Mouse (Mus musculus) T-helper 17 cell (primary cell): ENCODE data around the gene Atxn1.

ENCODE experiments used
- in situ Hi-C, 2 experiments: fragments of 300-600 bp; cut with MboI, MseI; formaldehyde crosslinking; loops; 1 replicate in 1 of 2; 2 replicates in 1 of 2; pipeline ENCODE4 v1.15.1; 2025; ENCODE audit warnings: high pct_unique_total_duplicates in 2 of 2

Atxn1 gene

DNA sequence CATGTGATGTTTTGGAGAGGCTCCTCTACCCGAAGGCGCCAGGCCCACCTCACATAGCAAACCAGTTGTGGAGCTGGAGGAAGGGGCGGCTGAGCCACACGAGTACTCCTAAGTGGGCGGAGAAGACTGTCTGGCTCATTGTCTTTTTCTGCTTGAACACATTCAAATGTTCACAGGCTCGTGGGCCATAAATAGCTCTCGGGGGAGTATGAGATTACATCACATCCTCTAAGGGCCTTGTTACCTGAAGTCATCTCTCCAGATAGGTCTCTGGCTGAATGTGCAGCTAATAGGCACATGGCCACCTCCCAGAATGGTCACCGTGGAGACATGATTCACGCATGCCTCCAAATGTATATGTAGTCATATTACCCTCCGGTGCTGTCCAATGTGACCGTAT lies 350.0 kb downstream of the Atxn1 start:
- in situ Hi-C loops, result loop anchor here in 1 of 2 experiments (5.0 kb wide), 1 partner anchor 72 kb away; no protein-coding TSS in a partner anchor

DNA sequence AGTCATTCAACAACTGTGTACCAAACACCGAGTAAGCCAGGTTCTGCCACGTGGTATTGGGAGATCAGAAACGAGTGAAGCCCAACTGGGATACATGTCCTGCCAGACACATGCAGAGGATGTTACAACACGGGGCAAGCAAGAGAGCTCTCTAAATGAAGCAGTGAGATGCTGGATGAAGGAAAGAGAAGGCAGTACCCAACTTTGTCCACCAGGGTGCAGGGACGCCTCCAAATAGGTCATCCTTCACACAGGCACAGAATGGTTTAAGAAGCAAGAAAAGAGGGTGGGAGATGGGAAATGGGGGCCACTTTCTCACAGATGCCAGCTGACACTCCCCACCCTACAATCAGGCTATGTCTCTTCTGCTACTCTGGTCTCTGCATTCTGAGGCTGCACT lies 351.5 kb downstream of the Atxn1 start:
- in situ Hi-C loops, result loop anchor here in 1 of 2 experiments (5.0 kb wide), 1 partner anchor 71 kb away; no protein-coding TSS in a partner anchor

DNA sequence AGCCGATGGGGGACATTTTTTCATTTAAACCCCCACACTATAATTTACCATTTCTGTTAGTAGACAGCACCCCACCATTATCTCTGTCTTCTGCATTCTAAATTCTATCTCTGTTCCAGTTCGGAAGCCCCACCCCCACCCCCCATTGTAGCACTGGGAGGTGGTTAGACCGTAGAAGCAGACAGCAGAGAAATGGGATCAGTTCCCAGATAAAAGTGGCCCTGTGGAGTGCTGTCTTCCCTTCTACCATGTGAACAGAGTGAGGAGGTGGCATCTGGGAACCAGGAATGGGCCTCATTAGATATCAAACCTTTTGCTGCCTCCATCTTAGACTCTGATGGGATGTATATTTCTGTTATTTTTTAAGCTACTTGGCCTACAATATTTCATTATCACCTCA lies 353.3 kb downstream of the Atxn1 start:
- in situ Hi-C loops, result loop anchor here in 1 of 2 experiments (5.0 kb wide), 1 partner anchor 69 kb away; no protein-coding TSS in a partner anchor

DNA sequence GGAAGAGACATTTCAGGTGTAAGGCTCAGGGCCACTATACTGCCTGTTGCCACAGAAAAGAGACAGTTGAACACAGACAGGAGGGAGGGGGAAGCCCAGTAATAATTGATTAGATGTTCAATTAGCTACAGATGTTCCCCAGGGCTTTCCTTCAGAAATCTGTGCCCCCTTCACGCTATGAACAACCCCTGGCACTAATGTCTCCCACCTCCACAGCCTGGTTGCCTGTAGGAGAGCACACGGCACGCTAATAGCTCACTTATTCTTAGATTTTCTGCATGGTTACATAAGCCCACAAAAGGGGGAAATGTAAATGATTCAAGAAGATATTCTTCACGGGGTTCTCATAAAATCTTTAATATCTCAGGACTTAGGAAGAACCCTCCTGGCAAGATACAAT lies 355.3 kb downstream of the Atxn1 start:
- in situ Hi-C loops, result no loop called here

DNA sequence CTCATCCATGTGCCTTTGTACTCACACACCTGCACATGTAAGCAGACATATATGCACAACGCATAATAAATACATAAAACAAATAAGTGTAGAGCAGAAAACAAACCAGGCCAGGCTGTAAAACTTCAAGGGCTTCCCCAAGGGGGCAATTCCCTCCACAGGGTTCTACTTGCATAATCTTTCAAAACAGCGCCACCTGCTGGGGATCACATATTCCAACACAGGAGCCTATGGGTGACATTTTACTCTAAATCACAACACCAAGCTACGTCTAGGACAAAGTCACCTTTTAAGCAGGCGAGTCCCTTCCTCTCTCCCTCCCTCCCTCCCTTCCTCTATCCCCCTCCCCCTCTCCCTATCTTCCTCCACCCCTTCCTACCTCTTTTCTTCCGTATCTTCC lies 356.2 kb downstream of the Atxn1 start:
- in situ Hi-C loops, result no loop called here

DNA sequence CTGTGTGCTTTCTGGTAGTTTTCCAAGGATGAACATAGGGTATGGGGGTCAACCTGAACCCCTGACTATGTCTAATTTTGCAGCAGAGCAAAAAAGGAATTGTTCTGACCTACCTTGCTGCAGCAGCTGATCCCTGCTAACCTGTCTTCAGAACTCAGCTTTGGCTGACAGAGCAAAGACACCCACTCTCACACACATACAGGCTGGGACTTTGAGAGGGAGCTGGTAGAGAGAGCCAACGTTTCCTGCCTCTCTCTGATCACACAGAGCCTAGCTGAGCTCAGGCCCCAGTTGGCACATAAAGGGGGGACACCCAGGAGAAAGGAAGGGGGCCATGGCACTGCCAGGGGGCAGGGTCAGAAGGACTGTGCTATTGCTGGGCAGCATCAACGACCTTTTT lies 356.9 kb downstream of the Atxn1 start:
- in situ Hi-C loops, result no loop called here

DNA sequence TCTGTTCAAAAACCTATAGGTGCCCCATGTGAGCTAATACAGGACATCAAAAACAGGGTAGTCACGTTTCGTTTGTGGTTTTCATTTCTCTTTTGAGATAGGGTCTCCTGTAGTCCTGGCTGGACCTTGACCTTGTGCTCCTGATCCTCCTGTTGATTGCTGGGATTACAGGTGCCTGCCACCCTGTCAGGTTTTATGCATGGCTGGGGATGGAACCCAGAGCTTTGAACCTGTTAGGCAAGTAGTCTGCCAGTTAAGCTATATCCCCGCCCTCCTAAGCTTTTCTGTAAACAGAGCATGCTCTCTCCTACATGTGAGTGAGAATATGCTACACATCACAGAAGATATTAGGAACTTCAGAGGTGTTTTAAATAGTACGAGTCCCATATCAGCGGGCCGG lies 361.2 kb downstream of the Atxn1 start:
- in situ Hi-C loops, result no loop called here

DNA sequence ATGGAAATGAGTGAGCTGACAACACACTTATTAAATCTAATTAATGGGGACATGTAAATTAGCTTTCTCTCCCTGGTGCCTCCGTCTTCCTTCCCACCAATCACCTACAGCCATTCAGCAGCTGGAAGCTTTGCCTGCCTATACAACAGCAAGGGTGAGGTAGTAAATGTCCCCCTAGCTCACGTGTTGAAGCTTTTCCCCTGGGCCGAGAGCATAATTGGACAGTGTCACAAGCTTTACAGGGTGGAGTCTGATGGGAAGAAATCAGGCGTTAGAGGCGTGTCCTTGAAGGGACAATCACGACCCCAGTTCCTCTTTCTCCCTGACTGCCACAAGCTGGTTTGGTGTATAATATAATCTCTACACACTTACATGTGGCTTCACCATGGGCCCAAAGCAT lies 364.4 kb downstream of the Atxn1 start:
- in situ Hi-C loops, result no loop called here

DNA sequence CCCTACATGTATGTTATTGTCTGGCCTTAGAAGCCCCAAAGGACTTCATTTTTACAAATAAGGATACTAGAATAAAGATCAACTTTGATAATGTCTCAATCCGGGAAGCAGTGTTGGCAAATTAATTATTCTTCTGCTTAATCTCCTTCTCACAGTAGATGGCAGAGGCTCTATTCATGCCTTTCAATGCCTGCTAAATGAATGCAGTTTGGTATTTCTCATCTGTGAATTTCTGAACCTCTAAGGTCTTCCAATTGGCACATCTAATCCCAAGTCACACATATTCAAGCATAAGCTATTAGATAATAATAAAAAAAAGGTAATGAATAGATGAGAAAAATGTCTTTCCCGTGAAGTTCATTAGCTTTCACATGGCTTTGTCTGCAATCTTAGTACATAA lies 365.0 kb downstream of the Atxn1 start:
- in situ Hi-C loops, result no loop called here

DNA sequence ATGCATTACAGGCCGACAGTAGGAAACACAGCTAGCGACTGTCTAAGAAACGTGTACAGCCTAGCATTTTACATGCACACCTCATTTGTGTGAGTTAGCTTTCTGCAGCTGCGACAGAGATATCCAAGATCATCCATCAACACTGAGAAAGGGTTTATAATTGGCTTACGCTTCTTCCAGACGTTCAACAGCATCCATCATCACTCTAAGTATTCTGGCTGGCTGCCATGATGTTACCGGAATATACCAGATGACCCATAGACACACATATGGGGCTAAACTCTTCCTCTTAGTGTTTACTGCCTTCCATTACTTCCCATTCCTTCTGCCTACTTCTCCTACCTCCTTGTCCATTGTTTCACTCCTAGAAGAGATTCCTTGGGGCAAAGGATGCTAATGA lies 369.4 kb downstream of the Atxn1 start:
- in situ Hi-C loops, result no loop called here

DNA sequence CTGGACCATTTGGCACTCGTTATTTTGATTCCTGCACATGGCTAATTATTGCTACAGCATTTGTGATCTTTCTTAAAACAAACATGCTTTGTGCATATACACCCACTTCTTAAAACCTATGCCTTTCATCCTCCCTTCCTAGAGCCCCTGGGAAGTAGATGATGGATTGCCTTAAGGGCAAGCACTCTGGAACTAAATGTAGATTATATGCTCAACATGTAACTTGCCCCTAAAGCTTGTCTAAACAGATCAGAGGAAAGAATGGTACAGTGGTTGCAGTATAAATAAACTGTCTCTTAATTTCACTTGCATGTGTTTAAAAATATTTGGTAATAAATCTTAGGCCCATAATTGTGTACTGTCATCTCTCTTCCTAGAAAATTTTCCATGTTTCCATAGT lies 370.9 kb downstream of the Atxn1 start:
- in situ Hi-C loops, result no loop called here

DNA sequence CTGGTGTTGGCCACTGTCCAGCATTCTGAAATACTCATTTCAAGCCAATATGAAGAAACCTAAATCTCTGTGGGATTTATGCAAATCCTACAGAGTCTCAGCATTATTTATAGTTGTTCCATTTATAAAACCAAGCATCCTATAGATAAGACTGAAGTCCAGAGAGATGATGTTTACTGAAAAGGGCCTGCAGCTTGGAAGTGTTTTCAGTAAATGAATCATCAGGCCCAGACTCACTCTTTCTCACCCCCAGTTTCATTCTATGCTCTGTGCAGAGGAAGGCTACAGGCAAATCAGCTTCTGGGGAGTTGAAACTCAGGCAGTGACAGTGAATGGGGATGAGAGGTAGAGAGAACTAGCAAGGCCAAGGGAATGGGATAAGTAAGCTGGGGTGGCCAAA lies 373.9 kb downstream of the Atxn1 start:
- in situ Hi-C loops, result no loop called here

DNA sequence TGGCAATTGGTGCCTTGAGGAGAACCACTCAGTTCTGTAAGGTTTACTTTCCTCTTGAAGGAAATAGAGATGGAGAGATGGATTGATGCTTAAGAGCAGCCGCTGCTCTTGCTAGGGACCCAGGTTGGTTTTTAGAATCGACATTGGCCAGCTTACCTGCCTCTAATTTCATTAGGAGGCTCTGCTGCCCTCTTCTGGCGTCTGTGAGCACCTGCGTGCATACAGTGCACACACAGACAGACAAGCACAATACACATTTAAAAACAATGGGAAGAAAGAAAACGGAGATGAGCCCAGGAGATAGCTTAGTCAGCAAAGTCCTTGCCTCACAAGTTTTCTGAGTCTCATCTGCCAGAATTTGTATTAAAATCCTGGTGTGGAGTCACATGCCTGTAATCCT lies 381.7 kb downstream of the Atxn1 start:
- in situ Hi-C loops, result no loop called here

DNA sequence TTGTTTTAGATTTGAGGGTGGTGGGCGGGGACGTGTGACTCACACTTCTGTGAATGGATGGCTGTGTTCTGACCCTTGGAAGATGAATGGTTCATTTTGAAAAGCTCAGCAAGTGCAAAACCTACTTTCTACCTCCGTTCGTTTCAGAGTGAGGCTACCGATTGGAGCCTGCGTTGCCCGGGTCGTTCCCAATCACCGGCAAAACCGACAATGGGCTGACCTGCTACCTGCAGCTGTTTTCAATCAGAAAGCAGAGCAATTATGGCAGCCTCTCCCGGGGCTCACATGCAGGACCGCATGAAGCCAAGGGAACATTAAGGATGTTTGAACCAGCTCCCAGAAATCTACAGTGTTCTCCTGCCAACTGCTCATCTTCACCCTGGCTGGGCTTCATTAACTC lies 382.5 kb downstream of the Atxn1 start:
- in situ Hi-C loops, result no loop called here

DNA sequence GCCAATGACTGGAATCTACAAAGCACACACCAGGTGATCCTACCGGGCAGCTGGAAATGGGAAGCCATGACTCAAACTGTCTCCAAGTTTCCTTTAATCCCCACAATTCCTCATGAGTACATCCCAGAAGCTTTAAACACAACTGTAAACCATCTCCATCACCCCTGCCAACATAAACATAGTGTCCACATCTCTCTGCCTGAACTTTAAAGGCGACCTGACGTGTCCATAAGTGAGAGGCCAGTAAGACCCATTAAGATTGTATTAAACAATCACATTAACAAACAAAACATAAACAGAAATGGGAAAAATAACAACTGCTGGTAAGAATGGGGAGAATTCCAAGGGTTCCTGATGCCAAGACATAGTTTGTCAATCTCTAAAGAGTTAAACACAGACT lies 385.1 kb downstream of the Atxn1 start:
- in situ Hi-C loops, result no loop called here

DNA sequence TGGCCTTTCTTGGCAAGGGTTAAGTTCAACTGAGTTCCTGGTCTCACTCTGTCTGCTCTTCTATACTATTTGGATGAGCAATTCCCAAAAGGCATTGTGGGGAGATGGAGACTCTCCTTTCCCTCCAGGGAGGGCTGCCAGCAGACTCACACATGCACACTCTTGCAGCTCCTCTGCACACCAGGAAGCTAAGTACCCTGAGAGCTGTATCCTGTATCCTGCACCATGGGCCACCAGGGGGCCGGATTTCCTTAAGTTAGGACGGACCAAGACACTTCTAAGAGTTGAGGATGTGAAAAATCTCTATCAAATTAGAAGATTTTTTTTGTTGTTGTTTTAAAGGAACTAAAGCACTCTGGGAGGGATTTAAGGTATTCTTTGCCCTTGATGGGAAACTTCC lies 387.0 kb downstream of the Atxn1 start:
- in situ Hi-C loops, result no loop called here

DNA sequence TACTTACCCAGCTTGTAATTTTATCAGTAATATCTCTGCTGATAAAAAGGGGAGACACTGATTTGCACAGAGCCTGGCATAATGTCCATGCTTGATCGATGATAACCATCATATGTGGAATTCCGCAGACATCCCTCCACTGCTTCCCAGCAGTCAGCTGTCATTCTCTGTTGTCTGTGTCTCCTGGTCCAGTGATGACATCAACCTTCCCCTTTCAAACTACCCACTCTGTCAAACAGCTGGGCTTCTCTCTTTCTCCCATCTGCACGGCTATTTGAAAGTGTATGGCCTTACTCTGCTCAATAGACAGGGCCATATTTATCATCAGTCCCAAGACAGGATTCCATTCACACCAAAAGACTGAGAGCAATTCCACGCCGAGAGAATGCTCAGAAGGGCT lies 387.4 kb downstream of the Atxn1 start:
- in situ Hi-C loops, result no loop called here

DNA sequence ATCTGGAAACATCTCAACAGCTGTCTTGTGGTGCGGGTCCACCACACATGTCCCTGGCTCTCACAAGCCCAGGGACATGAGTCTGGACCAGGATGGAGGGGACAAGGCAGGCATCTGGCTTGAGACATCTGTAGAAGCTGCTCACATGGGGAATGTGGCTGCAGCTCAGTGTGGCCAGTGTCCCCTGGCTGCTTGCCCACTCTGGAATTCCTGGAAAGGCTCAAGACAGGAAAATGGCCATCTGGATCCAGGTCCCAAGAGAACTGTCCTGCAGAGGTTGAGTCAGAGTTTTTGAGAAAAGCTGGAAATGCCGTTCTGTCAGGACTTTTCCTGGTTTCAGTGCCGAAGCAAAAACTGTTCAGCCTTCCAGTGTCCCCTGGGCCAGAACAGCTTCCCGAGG lies 388.6 kb downstream of the Atxn1 start:
- in situ Hi-C loops, result no loop called here

DNA sequence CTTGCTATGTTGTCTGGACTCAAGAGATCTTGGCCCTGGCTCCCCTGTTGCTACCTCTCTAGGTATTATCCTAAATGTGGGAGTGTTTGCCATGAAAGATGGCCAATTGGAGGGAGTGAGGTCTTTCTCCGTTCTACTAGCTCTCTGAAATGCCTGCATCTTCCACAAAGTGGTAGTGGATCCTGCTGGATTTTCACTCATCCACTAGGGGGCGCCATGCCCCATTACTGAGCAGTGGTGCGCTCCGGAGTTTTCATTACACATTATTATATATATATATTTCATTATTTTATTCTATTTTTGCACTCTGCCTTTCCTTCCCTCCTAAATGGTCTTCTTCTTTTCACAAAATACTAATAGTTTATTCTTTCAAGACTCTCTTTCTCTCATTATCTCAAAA lies 392.0 kb downstream of the Atxn1 start:
- in situ Hi-C loops, result no loop called here

DNA sequence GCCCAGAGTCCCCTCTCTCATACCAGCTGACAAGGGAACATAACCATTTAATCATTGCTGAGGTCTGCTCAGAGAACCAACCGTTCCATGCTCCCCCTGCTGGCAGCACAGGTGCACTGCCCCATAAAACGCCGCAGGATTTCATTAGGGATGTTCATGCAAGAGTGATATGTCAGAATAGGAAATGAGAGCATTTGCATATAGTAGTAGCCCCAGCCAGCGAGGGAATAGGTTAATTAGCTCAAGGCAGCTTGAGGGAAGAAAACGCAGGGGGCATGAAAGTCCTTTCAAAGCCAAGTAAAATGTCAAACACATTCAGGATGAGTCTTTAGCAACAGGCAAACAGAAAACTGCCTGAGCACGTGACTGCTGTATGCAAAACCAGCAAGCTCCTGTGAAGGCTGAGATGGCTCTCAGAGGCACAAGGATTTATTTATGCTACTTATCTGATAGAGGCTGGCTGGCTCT lies 393.0 kb downstream of the Atxn1 start:
- in situ Hi-C loops, result no loop called here

DNA sequence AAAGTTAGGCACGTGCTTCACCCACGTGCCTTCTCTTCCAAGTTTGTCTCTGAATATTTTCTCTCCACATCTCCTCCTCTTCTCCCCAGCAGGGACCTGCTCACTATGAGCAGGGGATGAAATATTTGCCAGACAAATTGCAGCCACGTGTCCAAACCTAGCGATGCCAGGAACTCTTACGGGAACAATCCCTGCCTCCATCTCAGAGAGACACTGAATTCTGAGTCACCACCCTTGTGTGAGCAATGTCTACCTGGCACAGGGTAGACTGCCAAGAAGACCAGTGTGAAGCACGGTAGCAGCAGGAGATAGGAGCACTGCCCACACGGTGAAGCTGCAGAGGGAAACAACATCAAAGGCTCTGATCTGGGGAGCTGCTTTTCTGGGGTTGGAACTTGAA lies 394.9 kb downstream of the Atxn1 start:
- in situ Hi-C loops, result no loop called here

DNA sequence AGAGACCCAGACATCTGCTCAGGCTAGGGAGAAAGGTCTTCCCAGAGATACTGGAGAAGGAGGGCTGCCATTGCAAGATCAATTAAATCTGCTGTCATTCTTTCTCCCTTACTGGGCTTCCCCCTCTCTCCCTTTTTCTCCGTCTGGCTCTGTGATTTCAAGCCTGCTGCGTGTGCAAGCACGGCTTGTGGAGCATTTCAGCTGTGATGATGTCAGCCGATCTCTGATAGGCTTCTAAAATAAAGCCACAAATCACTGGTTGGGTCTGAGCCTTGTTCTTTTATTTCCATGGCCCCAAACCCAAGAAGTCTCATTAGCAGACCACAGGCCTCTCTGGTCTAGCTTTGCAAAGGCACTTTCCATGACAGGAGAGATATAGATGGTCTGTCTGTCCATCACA lies 399.9 kb downstream of the Atxn1 start:
- in situ Hi-C loops, result no loop called here

DNA sequence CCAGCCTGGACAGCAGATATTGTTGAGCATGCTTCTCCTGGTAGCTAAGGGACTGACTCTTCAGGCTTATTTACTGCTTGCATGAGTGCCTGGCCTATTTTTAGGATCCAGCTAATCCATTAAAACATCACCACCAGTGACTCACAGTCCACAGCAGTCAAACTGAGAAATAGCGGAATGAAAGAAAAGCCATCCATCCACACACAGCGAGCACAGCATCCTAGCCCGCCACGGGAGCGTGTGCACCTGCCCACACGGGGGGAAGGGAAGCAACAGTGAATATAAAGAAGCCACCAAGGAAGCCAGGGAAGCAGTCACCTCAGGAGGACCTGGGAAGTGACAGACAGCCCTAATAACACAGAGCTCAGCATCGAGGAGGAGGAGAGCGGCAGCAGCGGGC lies 402.8 kb downstream of the Atxn1 start:
- in situ Hi-C loops, result no loop called here

DNA sequence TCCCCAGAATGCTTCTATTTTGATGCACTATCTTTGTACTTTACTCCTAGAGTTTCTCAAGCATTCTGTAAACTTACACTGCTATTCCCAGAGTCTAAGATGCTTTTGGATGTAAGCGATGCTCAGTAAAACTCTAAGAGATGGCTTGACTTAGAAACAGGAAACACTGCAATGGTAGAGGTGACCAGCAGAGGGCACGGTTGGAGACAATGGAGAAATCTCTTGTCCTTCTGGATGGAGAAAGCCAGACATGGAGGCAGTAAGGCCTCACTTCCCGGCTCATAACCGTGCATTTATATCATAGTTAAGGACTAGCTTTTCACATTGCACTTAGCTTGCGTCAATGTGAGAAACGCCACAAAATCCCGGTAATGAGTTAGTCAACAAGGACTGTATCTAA lies 404.3 kb downstream of the Atxn1 start:
- in situ Hi-C loops, result no loop called here

DNA sequence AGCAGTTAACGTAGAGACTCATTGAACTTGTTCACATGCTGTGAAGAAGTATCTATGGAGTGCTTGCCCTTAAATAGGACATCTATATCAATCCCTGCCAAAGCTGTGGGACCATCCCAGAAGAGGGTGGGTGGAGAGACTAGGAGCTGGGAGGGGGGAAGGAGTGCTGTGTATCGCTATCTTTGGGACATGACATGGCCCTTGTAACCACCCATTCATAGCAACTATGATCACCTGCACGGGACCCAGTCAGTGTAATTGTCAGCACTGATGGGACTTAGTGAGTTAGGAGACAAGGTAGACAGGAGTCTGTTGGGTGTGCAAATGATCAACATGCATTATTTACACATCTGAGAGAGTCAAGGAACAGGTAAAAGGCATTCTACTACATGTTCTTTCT lies 405.6 kb downstream of the Atxn1 start:
- in situ Hi-C loops, result no loop called here
